Mouse (Mus musculus): ENCODE results near the gene Olfr859. TPM values are rescaled to one million over a fixed set of nuclear protein-coding genes. Genes with fewer than 3 reads are reported as not detected.
"Not testable (repeated sequence)": the region's sequence is repeated elsewhere in the genome, so short reads cannot be mapped to it uniquely, and the experiment has no call there.

Gene Olfr859
- polyA plus RNA-seq (2015; fragmentation: Nextera tagmentation; extraction: Ambion mirVana) = not detected in 2 replicates

GRCm38 (mm10) chr9:19804606-19805005 lies at the start of gene Olfr859:
Gene Olfr859 (plus strand): TSS chr9:19804906.
- not testable (repeated sequence) for ATAC-seq (ENCODE audit: low FRiP score, low read depth); H3K9ac ChIP-seq; H3K27ac ChIP-seq (replicated peaks); H3K9me3 ChIP-seq; H3K36me3 ChIP-seq; H3K4me1 ChIP-seq (replicated peaks); H3K4me2 ChIP-seq; H3K27me3 ChIP-seq; H3K4me3 ChIP-seq
- WGBS = 71% methylated on average over 1 of the region's 1 CpGs

GRCm38 (mm10) chr9:19769136-19769535 lies 35.6 kb upstream of the Olfr859 start:
- Histone ChIP-seq H3K9me3 (no peaks in the 10 kb centered on the region), H3K36me3 (no peaks in the 10 kb centered on the region), H3K27ac (replicated peaks) (no peak overlapping the region), H3K4me2 (no peak overlapping the region), H3K9ac (no peak overlapping the region), H3K4me1 (replicated peaks) (no peaks in the 10 kb centered on the region), H3K4me3 (no peak overlapping the region), H3K27me3 (no peaks in the 10 kb centered on the region)
- ATAC-seq (ENCODE audit: low FRiP score, low read depth) = no peak
- WGBS = 90% methylated on average over 14 of the region's 14 CpGs

GRCm38 (mm10) chr9:19769701-19770100 lies 35.0 kb upstream of the Olfr859 start:
- Histone ChIP-seq H3K4me2 (no peak overlapping the region), H3K36me3 (no peaks in the 10 kb centered on the region), H3K9ac (no peak overlapping the region), H3K4me3 (no peak overlapping the region), H3K27ac (replicated peaks) (no peak overlapping the region), H3K4me1 (replicated peaks) (no peaks in the 10 kb centered on the region), H3K9me3 (no peaks in the 10 kb centered on the region), H3K27me3 (no peaks in the 10 kb centered on the region)
- WGBS = 95% methylated on average over 14 of the region's 14 CpGs
- no peak for ATAC-seq (ENCODE audit: low FRiP score, low read depth)

- Histone ChIP-seq H3K4me1 (replicated peaks) (no peaks in the 10 kb centered on the region), H3K4me2 (no peak within 1 kb of the TSS), H3K27ac (replicated peaks) (no peak within 1 kb of the TSS), H3K4me3 (no peak within 1 kb of the TSS), H3K27me3 (no peaks in the 10 kb centered on the region), H3K9ac (no peak within 1 kb of the TSS), H3K9me3 (no peaks in the 10 kb centered on the region; the same call in 1 of the 2 replicates), H3K36me3 (no peaks in the 10 kb centered on the region)
- no peak for ATAC-seq (ENCODE audit: low FRiP score, low read depth)
These were observed 24.7 kb upstream of the Olfr859 start, which contains the start of gene Olfr58 for GRCm38 (mm10) chr9:19779983-19780382. Gene Olfr58 (plus strand): TSS chr9:19780283.

- no peak overlapping the region for H3K27ac ChIP-seq (replicated peaks)
- no peaks in the 10 kb centered on the region for H3K27me3 ChIP-seq
- H3K9me3 ChIP-seq = peaks cover 4% of the 10 kb centered on the region; the same call in 1 of the 2 replicates
- H3K4me3 ChIP-seq = no peak overlapping the region
- no peaks in the 10 kb centered on the region for H3K36me3 ChIP-seq
- no peaks in the 10 kb centered on the region for H3K4me1 ChIP-seq (replicated peaks)
- 79% methylated on average over 1 of the region's 1 CpGs for WGBS
- no peak for ATAC-seq (ENCODE audit: low FRiP score, low read depth)
- no peak overlapping the region for H3K4me2 ChIP-seq
- H3K9ac ChIP-seq = no peak overlapping the region
These were observed 1.7 kb upstream of the Olfr859 start for GRCm38 (mm10) chr9:19803000-19803399.

GRCm38 (mm10) chr9:19849647-19850046 lies 44.9 kb downstream of the Olfr859 start, which contains the start of gene Olfr860:
Gene Olfr860 (minus strand): TSS chr9:19849747.
- ATAC-seq (ENCODE audit: low FRiP score, low read depth) = no peak
- 81% methylated on average over 1 of the region's 1 CpGs for WGBS
- Histone ChIP-seq H3K4me2 (no peak within 1 kb of the TSS), H3K27ac (replicated peaks) (no peak within 1 kb of the TSS), H3K4me3 (no peak within 1 kb of the TSS), H3K9ac (no peak within 1 kb of the TSS), H3K4me1 (replicated peaks) (no peaks in the 10 kb centered on the region), H3K27me3 (no peaks in the 10 kb centered on the region), H3K9me3 (0 out of 2 replicates have a peak, but pooled peaks cover 3% of the 10 kb centered on the region), H3K36me3 (no peaks in the 10 kb centered on the region)

Other genes starting within 250 kb of the Olfr859 start
- gene Olfr854, start 237.5 kb upstream of the Olfr859 start, polyA plus RNA-seq (2015; fragmentation: Nextera tagmentation; extraction: Ambion mirVana) = not detected in 2 replicates
- not detected in 2 replicates for gene Olfr855, start 222.3 kb upstream of the Olfr859 start, polyA plus RNA-seq (2015; fragmentation: Nextera tagmentation; extraction: Ambion mirVana)
- gene Zfp317, start 182.8 kb upstream of the Olfr859 start, polyA plus RNA-seq (2015; fragmentation: Nextera tagmentation; extraction: Ambion mirVana) = 33.6 and 34.4 TPM in 2 replicates
- not detected in 2 replicates for gene Olfr857, start 95.5 kb upstream of the Olfr859 start, polyA plus RNA-seq (2015; fragmentation: Nextera tagmentation; extraction: Ambion mirVana)
- gene Olfr58, start 24.6 kb upstream of the Olfr859 start, polyA plus RNA-seq (2015; fragmentation: Nextera tagmentation; extraction: Ambion mirVana) = not detected in 2 replicates
- gene Olfr860, start 44.8 kb downstream of the Olfr859 start, polyA plus RNA-seq (2015; fragmentation: Nextera tagmentation; extraction: Ambion mirVana) = not detected in 2 replicates
- not detected in 2 replicates for gene Olfr862, start 83.1 kb downstream of the Olfr859 start, polyA plus RNA-seq (2015; fragmentation: Nextera tagmentation; extraction: Ambion mirVana)
- 0.08 and 0.14 TPM in 2 replicates for gene Olfr77, start 112.0 kb downstream of the Olfr859 start, polyA plus RNA-seq (2015; fragmentation: Nextera tagmentation; extraction: Ambion mirVana)
- not detected in 2 replicates for gene Olfr866, start 223.1 kb downstream of the Olfr859 start, polyA plus RNA-seq (2015; fragmentation: Nextera tagmentation; extraction: Ambion mirVana)

Data from hindbrain, embryonic 15.5 days (tissue).